Mouse (Mus musculus) hindbrain, embryonic 14.5 days (tissue): Measurements from ENCODE around the gene Mvd. TPM values are rescaled to one million over a fixed set of nuclear protein-coding genes. Genes with fewer than 3 reads are reported as not detected.

Experiments
- ATAC-seq: fragments of 200-750 bp; cut with Nextera tagmentation; 2 replicates; pipeline ENCODE4 v1.8.0; 2017; ENCODE audit warnings: moderate number of reproducible peaks, mild to moderate bottlenecking, moderate TSS enrichment, moderate library complexity; ENCODE audit not compliant: low FRiP score
- DNase-seq: peaks from one replicate; pipeline ENCODE4 v3.0.0-alpha.2; 2015; ENCODE audit warnings: low spot score
- H3K27ac ChIP-seq: fragments of 300-500 bp; sonication (generic); 2 replicates; pipeline ENCODE4 v1.5.1; 2014; ENCODE audit warnings: mild to moderate bottlenecking, moderate library complexity
- H3K27me3 ChIP-seq: fragments of 300-500 bp; sonication (generic); 2 replicates; pipeline ENCODE4 v1.6.1; 2014; ENCODE audit warnings: mild to moderate bottlenecking, low read length, mixed read lengths; ENCODE audit not compliant: control insufficient read depth, insufficient read depth
- H3K36me3 ChIP-seq: fragments of 300-500 bp; sonication (generic); replicated peaks from 2 replicates; pipeline ENCODE4 v1.6.1; 2014; ENCODE audit not compliant: control insufficient read depth, insufficient read depth
- H3K4me1 ChIP-seq: fragments of 300-500 bp; sonication (generic); replicated peaks from 2 replicates; pipeline ENCODE4 v1.6.1; 2014; ENCODE audit warnings: antibody characterized with exemption, low read length, mixed read lengths; ENCODE audit not compliant: control insufficient read depth, insufficient read depth
- H3K4me2 ChIP-seq: fragments of 300-500 bp; sonication (generic); replicated peaks from 2 replicates; pipeline ENCODE4 v1.6.1; 2014; ENCODE audit warnings: mild to moderate bottlenecking, moderate library complexity
- H3K4me3 ChIP-seq: fragments of 300-500 bp; sonication (generic); replicated peaks from 2 replicates; pipeline ENCODE4 v1.5.1; 2014; ENCODE audit warnings: mild to moderate bottlenecking, low read length
- H3K9ac ChIP-seq: fragments of 300-500 bp; sonication (generic); 2 replicates; pipeline ENCODE4 v1.6.1; 2014
- H3K9me3 ChIP-seq: fragments of 300-500 bp; sonication (generic); 2 replicates; pipeline ENCODE4 v1.6.1; 2016; ENCODE audit warnings: low read length; ENCODE audit not compliant: control insufficient read depth
- WGBS: fragments of 180-500 bp; shearing (Covaris S2); extraction: QIAGEN DNeasy Blood & Tissue Kit; methylation state at CpG from one replicate; pipeline ENCODE4 v1.1.7; 2014; 5-methylcytosine and 5-hydroxymethylcytosine counted together
- polyA plus RNA-seq: library from polyadenylated mRNA; unstranded; fragments of >200 nt; fragmentation: Nextera tagmentation; extraction: Ambion mirVana; gene quantifications from 2 replicates; pipeline ENCODE4 v1.2.1, GENCODE M21; 2014

Mvd gene
- polyA plus RNA-seq, 1 experiment from 2014 or later = 61.3 TPM

DNA sequence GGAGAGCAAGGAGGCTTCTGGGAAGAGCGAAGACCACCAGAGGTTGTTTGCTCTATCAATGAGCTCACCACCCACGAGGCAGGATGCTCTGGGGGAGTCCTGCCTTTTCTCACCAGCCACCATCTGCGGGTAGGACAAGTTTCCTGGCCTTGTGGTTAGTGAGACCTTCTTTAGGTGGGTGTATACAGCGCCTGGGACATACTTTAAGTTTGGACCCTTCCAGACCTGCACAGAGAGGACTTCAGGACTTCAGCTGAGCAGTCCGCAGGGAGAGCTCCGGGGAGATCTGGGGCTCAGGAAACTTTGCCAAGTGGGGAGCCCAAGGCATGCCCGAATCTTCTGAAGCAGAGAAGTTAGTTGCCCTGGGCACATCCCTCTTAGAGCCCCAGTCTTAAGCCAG lies 16.8 kb upstream of the Mvd start:
- Histone ChIP-seq H3K4me2 (peak overlapping the region; percentile 68), H3K9me3 (no peaks in the 10 kb centered on the region), H3K36me3 (no peaks in the 10 kb centered on the region), H3K27ac (no peak overlapping the region), H3K27me3 (peaks cover 54% of the 10 kb centered on the region), H3K9ac (no peak overlapping the region), H3K4me3 (peak overlapping the region; percentile 32), H3K4me1 (peaks cover 10% of the 10 kb centered on the region)
- DNase-seq (no peak), ATAC-seq (no peak)
- WGBS = 28% methylated on average over 7 of the region's 7 CpGs

DNA sequence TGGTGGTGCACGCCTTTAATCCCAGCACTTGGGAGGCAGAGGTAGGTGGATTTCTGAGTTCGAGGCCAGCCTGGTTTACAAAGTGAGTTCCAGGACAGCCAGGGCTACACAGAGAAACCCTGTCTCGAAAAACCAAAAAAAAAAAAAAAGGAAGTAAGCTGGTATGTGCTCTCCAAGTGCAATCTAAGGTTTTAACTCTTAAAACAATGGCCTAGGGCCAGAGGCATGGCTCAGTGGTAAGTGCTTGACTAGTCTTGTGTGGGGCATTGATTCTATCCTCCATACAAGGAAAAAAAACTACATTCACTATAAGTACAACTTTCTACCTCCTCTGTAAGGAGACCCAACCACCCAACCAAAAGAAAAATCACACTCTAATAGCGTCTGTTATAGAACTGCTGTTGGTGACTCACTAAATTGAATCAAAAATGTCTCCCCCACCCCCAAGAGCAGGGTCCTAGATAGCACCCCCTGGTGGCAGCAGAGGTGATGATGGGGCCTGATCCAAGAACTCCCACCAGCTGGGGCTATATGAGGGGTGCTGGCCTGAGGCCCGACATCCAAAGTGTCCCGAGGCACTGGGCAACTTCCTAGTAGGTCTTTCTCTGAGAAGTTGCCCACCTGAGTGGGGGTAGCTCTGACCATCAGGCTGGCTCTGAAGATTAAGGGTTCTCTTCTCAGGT lies 16.1 kb upstream of the Mvd start:
- Histone ChIP-seq H3K4me3 (no peak overlapping the region), H3K9me3 (no peaks in the 10 kb centered on the region), H3K27me3 (peaks cover 54% of the 10 kb centered on the region), H3K9ac (no peak overlapping the region), H3K4me2 (no peak overlapping the region), H3K27ac (no peak overlapping the region), H3K4me1 (peaks cover 10% of the 10 kb centered on the region), H3K36me3 (no peaks in the 10 kb centered on the region)
- DNase-seq (no peak), ATAC-seq (no peak)
- WGBS = 57% methylated on average over 5 of the region's 6 CpGs

DNA sequence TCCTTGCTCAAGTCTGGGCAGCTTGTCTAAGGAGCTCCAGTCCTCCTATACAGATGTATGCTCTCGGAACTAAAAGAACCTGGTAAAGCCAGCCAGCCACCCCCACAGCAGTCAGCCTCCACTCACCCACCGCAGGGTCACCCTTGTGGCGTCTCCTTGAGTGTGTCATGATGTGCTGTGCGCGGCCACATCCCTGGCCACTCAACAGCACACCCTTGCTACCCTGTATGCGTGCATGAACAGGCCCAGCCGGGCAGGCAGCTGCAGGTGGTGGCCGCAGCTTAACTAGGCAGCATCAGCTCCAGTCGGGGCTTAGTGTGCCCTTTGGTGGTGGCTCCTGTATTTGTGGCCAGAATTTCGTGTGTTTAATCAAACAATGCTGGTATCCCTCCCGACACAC lies 13.9 kb upstream of the Mvd start:
- 80% methylated on average over 11 of the region's 11 CpGs for whole genome bisulfite sequencing

GRCm38 (mm10) chr8:122454409-122454808 lies 11.2 kb upstream of the Mvd start:
- WGBS = 92% methylated on average over 6 of the region's 6 CpGs
- Histone ChIP-seq H3K9me3 (no peaks in the 10 kb centered on the region), H3K4me3 (no peak overlapping the region), H3K27me3 (peaks cover 19% of the 10 kb centered on the region), H3K4me2 (no peak overlapping the region), H3K9ac (no peak overlapping the region), H3K4me1 (no peaks in the 10 kb centered on the region), H3K27ac (no peak overlapping the region), H3K36me3 (no peaks in the 10 kb centered on the region)
- ATAC-seq (no peak), DNase-seq (no peak)

More for the DNA sequence above, 13.9 kb upstream of the Mvd start:
- no peak for DNase-seq
- H3K9ac ChIP-seq = no peak overlapping the region
- no peaks in the 10 kb centered on the region for H3K9me3 ChIP-seq
- H3K36me3 ChIP-seq = no peaks in the 10 kb centered on the region
- no peak overlapping the region for H3K4me3 ChIP-seq
- H3K27me3 ChIP-seq = peaks cover 47% of the 10 kb centered on the region
- H3K4me1 ChIP-seq = peaks cover 10% of the 10 kb centered on the region
- H3K4me2 ChIP-seq = no peak overlapping the region
- no peak for ATAC-seq
- no peak overlapping the region for H3K27ac ChIP-seq

DNA sequence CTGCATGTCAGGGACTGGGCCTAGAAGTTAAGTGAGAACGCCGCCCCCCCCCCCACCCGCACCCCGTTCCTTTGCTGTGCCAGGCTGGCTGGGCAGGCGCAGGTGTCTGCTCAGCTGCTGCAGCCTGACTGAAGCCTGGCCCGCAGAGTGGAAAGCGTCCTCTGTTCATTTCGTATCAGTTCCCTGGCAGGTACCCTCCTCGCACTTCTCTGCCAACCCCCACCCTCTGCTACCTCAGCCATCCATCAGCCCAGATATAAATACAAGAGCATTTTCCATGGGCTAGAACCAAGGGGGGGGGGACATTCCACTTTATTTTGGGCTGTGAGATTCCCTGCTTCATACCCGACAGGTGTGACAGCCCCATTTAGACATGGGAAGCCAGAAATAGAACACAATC lies 8.9 kb upstream of the Mvd start:
- H3K27ac ChIP-seq = no peak overlapping the region
- no peak for ATAC-seq
- H3K27me3 ChIP-seq = 0 out of 2 replicates have a peak, but pooled peaks cover 1% of the 10 kb centered on the region
- WGBS = 92% methylated on average over 10 of the region's 10 CpGs
- H3K4me2 ChIP-seq = no peak overlapping the region
- H3K4me3 ChIP-seq = no peak overlapping the region
- no peaks in the 10 kb centered on the region for H3K9me3 ChIP-seq
- no peaks in the 10 kb centered on the region for H3K4me1 ChIP-seq
- no peak for DNase-seq
- H3K9ac ChIP-seq = no peak overlapping the region
- no peaks in the 10 kb centered on the region for H3K36me3 ChIP-seq

DNA sequence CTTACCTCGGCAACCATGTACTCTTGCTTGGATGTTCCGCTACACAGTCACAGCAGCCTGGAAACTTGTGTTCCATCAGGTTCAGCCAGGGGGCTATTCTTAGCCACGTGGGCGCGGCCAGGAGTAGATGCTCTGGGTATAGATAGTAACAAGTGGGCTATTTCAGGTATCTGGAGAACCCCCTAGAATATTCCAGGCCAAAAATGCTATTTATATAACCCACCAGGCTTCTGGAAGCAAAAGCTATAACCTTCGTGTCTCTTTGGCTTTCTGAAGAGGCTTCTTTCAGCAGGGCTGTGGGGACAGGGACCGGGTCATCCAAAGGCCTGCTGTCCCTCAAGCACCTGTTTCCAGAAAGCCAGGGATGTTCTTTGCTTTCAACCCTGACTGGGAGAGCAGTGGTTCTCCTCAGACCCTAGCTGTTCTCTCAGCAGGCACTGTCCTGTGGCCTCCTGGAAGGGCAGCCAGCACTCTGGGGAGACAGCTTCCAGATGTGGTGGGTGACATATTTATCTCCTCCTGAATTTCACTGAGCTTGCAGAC lies 8.0 kb upstream of the Mvd start:
- Histone ChIP-seq H3K27me3 (no peaks in the 10 kb centered on the region), H3K9ac (no peak overlapping the region), H3K4me2 (no peak overlapping the region), H3K4me1 (no peaks in the 10 kb centered on the region), H3K36me3 (no peaks in the 10 kb centered on the region), H3K27ac (no peak overlapping the region), H3K9me3 (no peaks in the 10 kb centered on the region), H3K4me3 (no peak overlapping the region)
- DNase-seq (no peak), ATAC-seq (no peak)
- WGBS = 89% methylated on average over 7 of the region's 7 CpGs

GRCm38 (mm10) chr8:122445203-122445602 lies 2.0 kb upstream of the Mvd start:
- 68% methylated on average over 3 of the region's 3 CpGs for WGBS
- no peaks in the 10 kb centered on the region for H3K27me3 ChIP-seq
- no peaks in the 10 kb centered on the region for H3K36me3 ChIP-seq
- H3K9me3 ChIP-seq = no peaks in the 10 kb centered on the region
- DNase-seq = no peak
- ATAC-seq = no peak
- peak overlapping the region; percentile 95 for H3K27ac ChIP-seq
- 0 out of 2 replicates have a peak overlapping the region, but pooled peaks have one; percentile 82 for H3K9ac ChIP-seq
- peaks cover 23% of the 10 kb centered on the region for H3K4me1 ChIP-seq
- H3K4me2 ChIP-seq = peak overlapping the region; percentile 75
- peak overlapping the region; percentile 74; the same call in 1 of the 2 replicates for H3K4me3 ChIP-seq

DNA sequence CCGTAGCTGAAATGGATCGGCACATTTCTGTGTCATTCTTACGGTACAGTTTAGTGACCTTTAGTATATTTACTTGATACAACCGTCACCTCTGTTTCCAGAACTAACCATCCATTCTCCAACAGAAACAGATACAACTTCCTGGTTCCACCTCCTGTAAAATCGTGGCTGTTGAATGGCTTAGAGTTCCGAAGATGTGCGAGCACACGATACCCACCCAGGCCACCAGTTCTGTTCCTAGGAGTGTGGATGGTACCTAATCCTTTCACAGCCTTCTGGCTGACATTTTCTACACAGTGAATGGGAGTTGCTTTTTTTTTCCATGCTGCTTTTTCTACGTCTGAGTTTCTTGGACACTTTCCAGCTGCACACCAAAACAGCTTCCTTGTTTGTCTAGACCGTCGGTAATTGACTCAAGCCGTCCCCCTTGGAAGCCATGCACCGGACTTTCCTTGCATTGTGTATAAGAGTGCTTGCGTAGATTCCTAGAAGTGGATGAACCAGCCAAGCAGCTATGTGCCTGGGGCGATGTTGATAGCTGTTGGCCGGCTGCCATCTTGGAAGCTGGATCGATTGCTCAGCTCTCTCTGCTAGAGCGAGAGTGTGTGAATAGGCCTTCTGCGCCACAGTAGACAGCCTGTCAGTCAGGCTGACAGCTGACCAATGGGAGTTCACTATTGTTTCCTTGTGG lies 981 bp upstream of the Mvd start:
- 10% methylated on average over 19 of the region's 19 CpGs for WGBS
- H3K4me1 ChIP-seq = peaks cover 23% of the 10 kb centered on the region
- no peaks in the 10 kb centered on the region for H3K27me3 ChIP-seq
- H3K4me2 ChIP-seq = peak overlapping the region; percentile 75
- H3K36me3 ChIP-seq = peaks cover 3% of the 10 kb centered on the region
- ATAC-seq = peak; percentile 43
- peak overlapping the region; percentile 74 for H3K4me3 ChIP-seq
- H3K9me3 ChIP-seq = no peaks in the 10 kb centered on the region
- peak; percentile 86 for DNase-seq
- peak overlapping the region; percentile 82 for H3K9ac ChIP-seq
- peak overlapping the region; percentile 95 for H3K27ac ChIP-seq

DNA sequence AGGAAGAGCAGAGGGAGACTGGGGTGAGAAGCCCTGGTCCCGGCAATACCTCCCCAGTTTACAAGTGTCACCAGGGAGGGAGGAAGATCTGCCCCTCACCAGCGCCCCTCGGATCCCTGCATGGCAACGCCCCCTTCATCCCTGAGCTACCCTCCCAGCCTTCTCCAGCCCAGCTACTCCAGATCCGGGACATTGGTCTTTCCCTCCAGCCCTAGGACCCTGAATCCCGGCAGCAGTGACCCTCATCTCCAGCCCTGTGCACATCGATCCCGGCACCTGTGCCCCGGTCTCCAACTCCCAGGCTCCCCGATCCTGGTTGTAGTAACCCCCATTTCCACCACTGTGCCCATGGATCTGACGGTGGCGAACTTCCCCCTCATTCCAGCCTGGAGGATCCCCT lies 441 bp downstream of the Mvd start:
- Histone ChIP-seq H3K4me1 (peaks cover 23% of the 10 kb centered on the region), H3K9ac (peak overlapping the region; percentile 80), H3K4me2 (peak overlapping the region; percentile 85), H3K9me3 (no peaks in the 10 kb centered on the region), H3K27ac (peak overlapping the region; percentile 85), H3K27me3 (no peaks in the 10 kb centered on the region), H3K36me3 (peaks cover 17% of the 10 kb centered on the region), H3K4me3 (peak overlapping the region; percentile 74)
- ATAC-seq (no peak), DNase-seq (no peak)
- WGBS = under 1% methylated on average over 11 of the region's 12 CpGs
